Mouse (Mus musculus): ENCODE data around the gene Kif21a.
A peak's percentile ranks its signal among the peaks of the same experiment; 100 is the strongest.

Kif21a gene

DNA sequence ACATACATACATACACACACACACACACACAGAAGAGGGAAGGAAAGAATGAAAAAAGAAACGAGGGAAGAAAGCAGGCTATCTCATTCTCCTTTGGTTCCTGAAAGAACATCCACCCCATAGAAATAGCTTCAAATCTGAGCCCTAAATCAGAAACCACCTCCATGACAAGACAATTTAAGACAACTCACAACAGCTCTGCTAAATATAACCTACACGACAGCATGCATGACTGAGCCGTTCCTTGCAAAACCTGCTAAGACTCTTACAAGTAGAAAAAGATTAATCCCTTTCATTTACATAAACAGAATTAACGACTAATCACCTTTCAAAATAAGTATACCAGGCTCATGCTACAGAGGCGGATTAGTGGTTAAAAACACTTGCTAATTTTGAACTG lies 118.3 kb downstream of the Kif21a start:
- no peak for DNase-seq

GRCm38 (mm10) chr15:90929043-90929442 lies 120.7 kb downstream of the Kif21a start:
- DNase-seq, result peak; percentile 42

- no peak for DNase-seq
Observed at GRCm38 (mm10) chr15:90896480-90896879, 153.3 kb downstream of the Kif21a start.

DNA sequence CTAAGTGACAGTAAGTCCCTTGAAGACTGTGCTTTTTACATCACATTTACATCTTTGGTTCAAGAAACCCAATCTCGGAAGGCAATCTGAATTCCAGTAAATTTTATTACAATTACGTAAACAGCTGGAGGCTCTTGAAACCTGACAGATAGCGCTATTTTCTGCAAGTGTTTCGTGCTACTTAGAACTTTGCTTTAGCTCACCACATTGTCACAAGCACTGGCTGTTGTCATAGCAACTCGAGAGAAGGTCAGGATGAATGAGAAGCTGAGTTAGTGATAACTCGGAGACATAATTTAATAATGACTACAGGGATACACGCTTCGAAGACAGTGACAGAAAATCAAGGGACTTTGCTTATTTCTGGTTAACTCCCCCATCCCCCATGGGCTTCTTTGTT lies 162.3 kb downstream of the Kif21a start:
- DNase-seq, result no peak

All from kidney, postnatal 10 days (tissue).